Mouse (Mus musculus) liver, embryonic 12.5 days (tissue): ENCODE data around the gene Ascl1. TPM values are rescaled to one million over a fixed set of nuclear protein-coding genes. Genes with fewer than 3 reads are reported as not detected.

Experiments
- ATAC-seq: fragments of 200-750 bp; cut with Nextera tagmentation; 2 replicates; pipeline ENCODE4 v1.8.0; 2017; ENCODE audit warnings: moderate number of reproducible peaks, mild to moderate bottlenecking, moderate library complexity
- H3K27ac ChIP-seq: fragments of 300-500 bp; sonication (generic); 2 replicates; pipeline ENCODE4 v1.5.1; 2016; ENCODE audit warnings: mild to moderate bottlenecking
- H3K27me3 ChIP-seq: fragments of 300-500 bp; sonication (generic); replicated peaks from 2 replicates; pipeline ENCODE4 v1.6.1; 2016; ENCODE audit warnings: mild to moderate bottlenecking, moderate library complexity
- H3K36me3 ChIP-seq: fragments of 300-500 bp; sonication (generic); 2 replicates; pipeline ENCODE4 v1.6.1; 2016; ENCODE audit warnings: mild to moderate bottlenecking, moderate library complexity
- H3K4me1 ChIP-seq: fragments of 300-500 bp; sonication (generic); 2 replicates; pipeline ENCODE4 v1.6.1; 2016
- H3K4me2 ChIP-seq: fragments of 300-500 bp; sonication (generic); 2 replicates; pipeline ENCODE4 v1.6.1; 2016; ENCODE audit warnings: mild to moderate bottlenecking, moderate library complexity
- H3K4me3 ChIP-seq: fragments of 300-500 bp; sonication (generic); 2 replicates; pipeline ENCODE4 v1.5.1; 2016; ENCODE audit warnings: mild to moderate bottlenecking, moderate library complexity
- H3K9ac ChIP-seq: fragments of 300-500 bp; sonication (generic); 2 replicates; pipeline ENCODE4 v1.6.1; 2016; ENCODE audit warnings: mild to moderate bottlenecking, moderate library complexity
- H3K9me3 ChIP-seq: fragments of 300-500 bp; sonication (generic); replicated peaks from 2 replicates; pipeline ENCODE4 v1.6.1; 2016; ENCODE audit warnings: mild to moderate bottlenecking, moderate library complexity
- WGBS: fragments of 180-500 bp; shearing (Covaris S2); methylation state at CpG from one replicate; pipeline ENCODE4 v1.1.7; 2016; ENCODE audit not compliant: insufficient replicate concordance; 5-methylcytosine and 5-hydroxymethylcytosine counted together
- polyA plus RNA-seq: library from polyadenylated mRNA; unstranded; fragments of >200 nt; fragmentation: Nextera tagmentation; extraction: Ambion mirVana; gene quantifications from 2 replicates; pipeline ENCODE4 v1.2.1, GENCODE M21; 2016

Ascl1 gene
- polyA plus RNA-seq, 1 experiment from 2014 or later, result 0.33 TPM

- no peak overlapping the region for H3K4me3 ChIP-seq
Observed at GRCm38 (mm10) chr10:87494596-87494995, 1.1 kb upstream of the Ascl1 start.

DNA sequence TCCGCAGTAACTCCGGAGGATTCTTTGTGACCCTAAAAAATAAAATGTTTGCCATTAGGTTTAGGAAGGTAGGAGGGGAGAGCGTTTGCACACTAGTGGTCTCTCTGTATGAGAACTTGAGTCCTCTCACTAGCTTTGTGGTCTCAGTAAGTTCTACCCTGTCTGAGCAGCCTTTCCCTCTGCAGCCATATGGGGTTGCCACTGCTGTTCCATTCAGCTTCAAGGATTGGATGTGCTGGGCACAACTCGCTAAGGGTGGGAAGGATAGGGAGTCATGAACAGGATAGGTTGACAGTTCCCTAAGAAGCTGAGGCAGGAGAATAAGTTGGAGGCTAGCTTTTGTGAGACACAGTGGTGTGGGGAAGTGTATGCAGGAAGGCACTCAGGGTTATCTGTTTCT is 716 bp upstream of the Ascl1 start:
- ATAC-seq, result no peak
- 2% methylated on average over 4 of the region's 4 CpGs for WGBS
- no peaks in the 10 kb centered on the region for H3K4me1 ChIP-seq

More at GRCm38 (mm10) chr10:87494596-87494995, 1.1 kb upstream of the Ascl1 start:
- 2% methylated on average over 16 of the region's 18 CpGs for WGBS
- no peaks in the 10 kb centered on the region for H3K9me3 ChIP-seq
- no peaks in the 10 kb centered on the region for H3K4me1 ChIP-seq
- peak overlapping the region; percentile 31; the same call in 1 of the 2 replicates for H3K4me2 ChIP-seq
- no peak overlapping the region for H3K27ac ChIP-seq
- peaks cover 88% of the 10 kb centered on the region for H3K27me3 ChIP-seq
- no peak for ATAC-seq
- no peak overlapping the region for H3K9ac ChIP-seq
- no peaks in the 10 kb centered on the region for H3K36me3 ChIP-seq

DNA sequence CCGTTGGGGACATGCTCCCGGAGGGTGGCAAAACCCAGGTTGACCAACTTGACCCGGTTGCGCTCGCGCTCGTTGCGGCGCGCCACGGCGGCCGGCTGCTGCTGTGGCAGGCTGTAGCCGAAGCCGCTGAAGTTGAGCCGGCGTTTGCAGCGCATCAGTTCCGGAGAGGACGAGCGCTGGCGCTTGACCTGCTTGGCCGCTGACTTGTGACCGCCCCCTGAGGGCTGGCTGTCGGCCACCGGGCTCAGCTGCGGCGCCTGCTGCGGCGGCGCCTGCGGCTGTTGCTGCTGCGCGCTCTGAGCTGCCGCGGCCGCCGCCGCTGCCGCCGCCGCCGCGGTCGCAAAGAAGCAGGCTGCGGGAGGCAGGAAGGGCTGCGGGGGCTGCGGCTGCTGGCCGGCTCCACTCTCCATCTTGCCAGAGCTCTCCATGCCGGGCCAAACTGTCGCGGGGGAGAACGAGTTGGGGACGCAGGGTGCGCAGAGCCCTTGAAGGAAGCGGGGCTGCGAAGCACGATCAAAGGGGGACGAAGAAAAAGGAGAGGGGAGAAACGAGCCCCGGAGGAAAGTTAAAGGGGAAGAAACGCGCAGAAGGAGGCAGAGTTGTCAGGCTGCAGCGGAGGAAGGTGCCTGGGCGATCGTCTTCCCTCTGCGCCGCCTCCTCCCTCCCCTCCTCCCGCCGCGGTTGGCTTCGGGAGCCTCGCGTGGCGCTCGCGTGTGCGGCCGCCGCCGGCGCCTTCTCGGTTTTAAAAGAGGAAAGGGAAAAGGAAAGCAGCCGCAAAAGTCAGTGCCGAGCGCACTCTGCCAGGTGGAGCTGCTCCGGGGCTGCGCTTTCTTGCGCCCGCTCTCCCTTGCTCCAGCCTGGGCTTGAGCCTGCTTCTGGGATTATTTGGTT is 554 bp downstream of the Ascl1 start:
- Histone ChIP-seq H3K4me1 (no peaks in the 10 kb centered on the region), H3K4me2 (peak overlapping the region; percentile 70), H3K4me3 (peak overlapping the region; percentile 50), H3K27ac (no peak overlapping the region), H3K27me3 (peaks cover 92% of the 10 kb centered on the region), H3K9me3 (no peaks in the 10 kb centered on the region), H3K9ac (no peak overlapping the region), H3K36me3 (no peaks in the 10 kb centered on the region)
- ATAC-seq, result no peak
- WGBS, result under 1% methylated on average over 79 of the region's 90 CpGs

More for the DNA sequence above, 716 bp upstream of the Ascl1 start:
- no peaks in the 10 kb centered on the region for H3K9me3 ChIP-seq
- peaks cover 88% of the 10 kb centered on the region for H3K27me3 ChIP-seq
- no peak overlapping the region for H3K27ac ChIP-seq
- peak overlapping the region; percentile 50; the same call in 1 of the 2 replicates for H3K4me3 ChIP-seq
- no peak overlapping the region for H3K9ac ChIP-seq
- H3K36me3 ChIP-seq, result no peaks in the 10 kb centered on the region
- H3K4me2 ChIP-seq, result peak overlapping the region; percentile 70

DNA sequence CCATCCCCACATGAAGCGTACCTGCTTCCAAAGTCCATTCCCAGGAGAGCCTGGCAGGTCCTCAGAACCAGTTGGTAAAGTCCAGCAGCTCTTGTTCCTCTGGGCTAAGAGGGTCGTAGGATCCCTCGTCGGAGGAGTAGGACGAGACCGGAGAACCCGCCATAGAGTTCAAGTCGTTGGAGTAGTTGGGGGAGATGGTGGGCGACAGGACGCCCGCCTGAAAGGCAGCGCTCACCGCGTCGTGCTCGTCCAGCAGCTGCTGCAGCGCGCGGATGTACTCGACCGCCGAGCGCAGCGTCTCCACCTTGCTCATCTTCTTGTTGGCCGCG is 1.2 kb downstream of the Ascl1 start:
- Histone ChIP-seq H3K36me3 (no peaks in the 10 kb centered on the region), H3K4me2 (peak overlapping the region; percentile 70), H3K4me3 (peak overlapping the region; percentile 50), H3K27me3 (peaks cover 97% of the 10 kb centered on the region), H3K9me3 (no peaks in the 10 kb centered on the region), H3K27ac (no peak overlapping the region), H3K9ac (no peak overlapping the region), H3K4me1 (no peaks in the 10 kb centered on the region)
- WGBS, result under 1% methylated on average over 26 of the region's 26 CpGs
- no peak for ATAC-seq

- WGBS, result 5% methylated on average over 11 of the region's 11 CpGs
- Histone ChIP-seq H3K4me1 (no peaks in the 10 kb centered on the region), H3K27ac (no peak overlapping the region), H3K4me3 (no peak overlapping the region), H3K9me3 (no peaks in the 10 kb centered on the region), H3K36me3 (no peaks in the 10 kb centered on the region), H3K27me3 (peaks cover 98% of the 10 kb centered on the region), H3K4me2 (no peak overlapping the region), H3K9ac (no peak overlapping the region)
- ATAC-seq, result no peak
Observed at GRCm38 (mm10) chr10:87491485-87492040, 1.9 kb downstream of the Ascl1 start.

DNA sequence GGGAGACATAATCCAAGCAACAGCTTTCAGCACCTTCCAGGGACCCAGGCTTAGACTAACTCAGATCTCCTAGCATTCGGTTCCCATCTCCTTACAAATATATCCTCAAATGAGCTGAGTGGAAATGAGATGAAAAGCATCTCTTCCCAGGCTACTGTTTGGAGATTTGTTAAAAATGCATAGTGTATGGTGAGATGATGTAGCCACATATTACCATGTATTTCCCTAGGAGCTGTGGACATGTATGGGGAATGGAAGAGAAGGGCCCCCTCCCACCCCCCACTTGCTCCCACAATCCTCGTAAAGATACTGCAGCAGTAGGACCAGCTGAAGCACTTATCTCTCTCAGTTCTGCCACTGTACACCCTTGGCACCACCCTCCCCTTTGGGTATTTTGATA is 3.1 kb downstream of the Ascl1 start:
- Histone ChIP-seq H3K27ac (no peak overlapping the region), H3K27me3 (peaks cover 100% of the 10 kb centered on the region), H3K4me3 (no peak overlapping the region), H3K4me1 (no peaks in the 10 kb centered on the region), H3K9ac (no peak overlapping the region), H3K36me3 (no peaks in the 10 kb centered on the region), H3K4me2 (no peak overlapping the region), H3K9me3 (no peaks in the 10 kb centered on the region)
- ATAC-seq, result no peak
- 7% methylated on average over 2 of the region's 2 CpGs for WGBS

GRCm38 (mm10) chr10:87489246-87490009 is 4.0 kb downstream of the Ascl1 start:
- Histone ChIP-seq H3K27me3 (peaks cover 100% of the 10 kb centered on the region), H3K9ac (no peak overlapping the region), H3K36me3 (no peaks in the 10 kb centered on the region), H3K27ac (no peak overlapping the region), H3K4me3 (no peak overlapping the region), H3K9me3 (no peaks in the 10 kb centered on the region), H3K4me2 (no peak overlapping the region), H3K4me1 (no peaks in the 10 kb centered on the region)
- no peak for ATAC-seq
- 6% methylated on average over 18 of the region's 18 CpGs for WGBS

- no peak overlapping the region for H3K4me2 ChIP-seq
- whole genome bisulfite sequencing, result 3% methylated on average over 16 of the region's 16 CpGs
- ATAC-seq, result no peak
Observed at GRCm38 (mm10) chr10:87488429-87489145, 4.9 kb downstream of the Ascl1 start.

GRCm38 (mm10) chr10:87485721-87486620 is 7.5 kb downstream of the Ascl1 start:
- Histone ChIP-seq H3K4me3 (no peak overlapping the region), H3K9ac (no peak overlapping the region), H3K4me2 (peak overlapping the region; percentile 4; the same call in 1 of the 2 replicates), H3K27ac (no peak overlapping the region), H3K36me3 (no peaks in the 10 kb centered on the region), H3K4me1 (no peaks in the 10 kb centered on the region), H3K9me3 (no peaks in the 10 kb centered on the region), H3K27me3 (peaks cover 82% of the 10 kb centered on the region)
- 4% methylated on average over 33 of the region's 33 CpGs for WGBS
- no peak for ATAC-seq

More at GRCm38 (mm10) chr10:87488429-87489145, 4.9 kb downstream of the Ascl1 start:
- no peak overlapping the region for H3K27ac ChIP-seq
- no peaks in the 10 kb centered on the region for H3K4me1 ChIP-seq
- H3K9ac ChIP-seq, result no peak overlapping the region
- no peaks in the 10 kb centered on the region for H3K36me3 ChIP-seq
- no peaks in the 10 kb centered on the region for H3K9me3 ChIP-seq
- no peak overlapping the region for H3K4me3 ChIP-seq
- peaks cover 95% of the 10 kb centered on the region for H3K27me3 ChIP-seq

GRCm38 (mm10) chr10:87484831-87485720 is 8.4 kb downstream of the Ascl1 start:
- H3K4me2 ChIP-seq, result no peak overlapping the region
- H3K4me1 ChIP-seq, result no peaks in the 10 kb centered on the region
- no peak overlapping the region for H3K9ac ChIP-seq
- ATAC-seq, result no peak
- no peaks in the 10 kb centered on the region for H3K36me3 ChIP-seq
- H3K9me3 ChIP-seq, result no peaks in the 10 kb centered on the region
- H3K27ac ChIP-seq, result no peak overlapping the region
- H3K27me3 ChIP-seq, result peaks cover 73% of the 10 kb centered on the region
- WGBS, result 5% methylated on average over 17 of the region's 17 CpGs
- H3K4me3 ChIP-seq, result no peak overlapping the region
